Mouse (Mus musculus): ENCODE results near the gene Dnajc10.

GRCm38 (mm10) chr2:80384447-80384846, 69.2 kb downstream of the Dnajc10 start:
- TF ChIP-seq EP300 (IDR thresholded peaks at IDR 0.05; ENCODE audit: insufficient read depth, low read depth, low read length) (no peak), POLR2A (IDR thresholded peaks at IDR 0.05; ENCODE audit: insufficient read depth, low read length) (no peak), CTCF (IDR thresholded peaks at IDR 0.05; ENCODE audit: low read depth, low read length) (no peak)
